Mouse (Mus musculus): ENCODE measurements around the gene Acox1.

Gene Acox1

GRCm38 (mm10) chr11:116198639-116199531, at the start of gene Acox1, which contains the start of gene Ten1:
TSS of gene Acox1 (minus strand) at chr11:116199045.
TSS of gene Ten1 (plus strand) at chr11:116198855.
- peak; percentile 96 for DNase-seq (ENCODE audit: low spot score)

- no peak for DNase-seq (ENCODE audit: low spot score)
Observed at GRCm38 (mm10) chr11:116247502-116248222, 48.8 kb upstream of the Acox1 start.

- DNase-seq (ENCODE audit: low spot score) = no peak
Observed at GRCm38 (mm10) chr11:116245616-116246015, 46.8 kb upstream of the Acox1 start.

GRCm38 (mm10) chr11:116244580-116244979, 45.7 kb upstream of the Acox1 start:
- no peak for DNase-seq (ENCODE audit: low spot score)

GRCm38 (mm10) chr11:116241744-116242235, 42.9 kb upstream of the Acox1 start:
- no peak for DNase-seq (ENCODE audit: low spot score)

GRCm38 (mm10) chr11:116239797-116240196, 41.0 kb upstream of the Acox1 start:
- no peak for DNase-seq (ENCODE audit: low spot score)

GRCm38 (mm10) chr11:116237742-116238395, 39.0 kb upstream of the Acox1 start, which contains the start of gene Evpl:
TSS of gene Evpl (minus strand) at chr11:116238077.
- peak; percentile 95 for DNase-seq (ENCODE audit: low spot score)

GRCm38 (mm10) chr11:116234901-116235300, 36.1 kb upstream of the Acox1 start:
- no peak for DNase-seq (ENCODE audit: low spot score)

- DNase-seq (ENCODE audit: low spot score) = no peak
Observed at GRCm38 (mm10) chr11:116232427-116232826, 33.6 kb upstream of the Acox1 start.

- DNase-seq (ENCODE audit: low spot score) = peak; percentile 46
Observed at GRCm38 (mm10) chr11:116228699-116229098, 29.9 kb upstream of the Acox1 start.

- DNase-seq (ENCODE audit: low spot score) = peak; percentile 91
Observed at GRCm38 (mm10) chr11:116226414-116226813, 27.6 kb upstream of the Acox1 start.

GRCm38 (mm10) chr11:116222740-116223059, 23.9 kb upstream of the Acox1 start:
- DNase-seq (ENCODE audit: low spot score) = no peak

GRCm38 (mm10) chr11:116221931-116222739, 23.3 kb upstream of the Acox1 start:
- no peak for DNase-seq (ENCODE audit: low spot score)

GRCm38 (mm10) chr11:116219885-116220284, 21.0 kb upstream of the Acox1 start:
- DNase-seq (ENCODE audit: low spot score) = peak; percentile 76

- DNase-seq (ENCODE audit: low spot score) = peak; percentile 97
Observed at GRCm38 (mm10) chr11:116218737-116219400, 20.0 kb upstream of the Acox1 start.

- DNase-seq (ENCODE audit: low spot score) = no peak
Observed at GRCm38 (mm10) chr11:116218263-116218662, 19.4 kb upstream of the Acox1 start.

GRCm38 (mm10) chr11:116216549-116216948, 17.7 kb upstream of the Acox1 start:
- no peak for DNase-seq (ENCODE audit: low spot score)

- DNase-seq (ENCODE audit: low spot score) = no peak
Observed at GRCm38 (mm10) chr11:116215991-116216390, 17.1 kb upstream of the Acox1 start.

- DNase-seq (ENCODE audit: low spot score) = no peak
Observed at GRCm38 (mm10) chr11:116215181-116215580, 16.3 kb upstream of the Acox1 start.

GRCm38 (mm10) chr11:116213877-116214510, 15.1 kb upstream of the Acox1 start:
- DNase-seq (ENCODE audit: low spot score) = no peak

Data from urinary bladder, postnatal 14 days (tissue).